Comparison of ENCODE assay signal across 8 mouse cellular contexts in genomic region chr9:28197631-28198030, GRCm38 (mm10).
DNase-seq lines count a peak whose midpoint lies in the region.

No protein-coding gene starts in this region.

- peak; percentile 4 for DNase-seq in ovary, postnatal 10 days (ENCODE audit: low spot score)
- no peak for DNase-seq in ovary, adult 18-20 months (ENCODE audit: low spot score)
- peak; percentile 85 to 86 for DNase-seq in cerebellum, postnatal 14 days
- DNase-seq in frontal cortex, postnatal 25 days (ENCODE audit: low spot score in 2 of 2), result peak; percentile 42 to 46
- DNase-seq in layer of hippocampus, adult 8-10 months (ENCODE audit: low spot score in 2 of 2), result peak; percentile 54 to 63
- DNase-seq in lung, postnatal 36 days, result peak; percentile 26
- DNase-seq in right cerebral cortex, postnatal 4 days, result peak; percentile 59
- DNase-seq in natural killer cell, adult 2 months (ENCODE audit: low spot score in 2 of 2), result no peak

Comparison
In these comparisons a context has a peak if more than half of its experiments do, and no peak if none do; other contexts are left out.
1. DNase-seq: peak in ovary, postnatal 10 days (single experiment), cerebellum, postnatal 14 days (2 of 2), frontal cortex, postnatal 25 days (2 of 2), layer of hippocampus, adult 8-10 months (2 of 2), lung, postnatal 36 days (single experiment) and right cerebral cortex, postnatal 4 days (single experiment); none in ovary, adult 18-20 months (single experiment) and natural killer cell, adult 2 months (0 of 2).